ENCODE assay signal across 24 mouse cellular contexts in genomic region chr7:92240908-92241307, GRCm38 (mm10).
DNase-seq lines count a peak whose midpoint lies in the region; TF ChIP-seq lines count a peak whose summit lies in the region.
"Had no signal": no experiment of that assay in that cellular context is flagged by ENCODE, and none has a peak within 500 bp of the region (broad histone marks: within the 10 kb centered on the region; RNA-seq: fewer than 3 reads in every experiment).

No protein-coding gene starts in this region.

- H3K36me3 ChIP-seq in kidney, adult 2 months (ENCODE audit: control insufficient read depth, insufficient read depth, low read length) = no peaks in the 10 kb centered on the region
- H3K36me3 ChIP-seq in thymus, adult 2 months (ENCODE audit: control insufficient read depth, insufficient read depth, low read length) = no peaks in the 10 kb centered on the region
- H3K36me3 ChIP-seq: embryonic facial prominence, embryonic 10.5 days; embryonic facial prominence, embryonic 13.5 days; forebrain, embryonic 12.5 days; forebrain, embryonic 15.5 days; heart, embryonic 10.5 days; heart, embryonic 13.5 days had no signal

- WGBS in kidney, adult 2 months = 91% methylated on average over 2 of the region's 2 CpGs
- 88% methylated on average over 2 of the region's 2 CpGs for WGBS in thymus, adult 2 months

- no peak for TF ChIP-seq POLR2A in kidney, adult 2 months (IDR thresholded peaks at IDR 0.05; ENCODE audit: low read depth, low read length)
- no peak for TF ChIP-seq POLR2A in thymus, adult 2 months (IDR thresholded peaks at IDR 0.05; ENCODE audit: control insufficient read depth, extremely low read depth, insufficient read depth, low read length, poor library complexity)

- no peak overlapping the region for H3K27ac ChIP-seq in kidney, adult 2 months (ENCODE audit: insufficient read depth, low read depth, low read length)
- no peak overlapping the region for H3K27ac ChIP-seq in thymus, adult 2 months (ENCODE audit: control insufficient read depth, insufficient read depth, low read length)
- H3K27ac ChIP-seq: embryonic facial prominence, embryonic 10.5 days; embryonic facial prominence, embryonic 13.5 days; forebrain, embryonic 12.5 days; forebrain, embryonic 15.5 days; heart, adult 2 months; heart, embryonic 10.5 days; heart, embryonic 13.5 days; hindbrain, embryonic 14.5 days; hindbrain, postnatal 0 days had no signal

- TF ChIP-seq CTCF in kidney, adult 2 months (conservative IDR thresholded peaks at IDR 0.05; ENCODE audit: insufficient read depth, insufficient read length, low read depth, low read length) = no peak
- no peak for TF ChIP-seq CTCF in thymus, adult 2 months (IDR thresholded peaks at IDR 0.05; ENCODE audit: borderline replicate concordance, control insufficient read depth, extremely low read depth, insufficient read depth, low read length, poor library complexity)

- peak; percentile 52 for DNase-seq in cerebellum, adult 11 months
- peak; percentile 67 to 80 for DNase-seq in cerebellum, adult 18-20 months
- DNase-seq in cerebellum, adult 9-10 months = peak; percentile 90
- DNase-seq in cerebellum, postnatal 25 days = peak; percentile 58 to 70
- DNase-seq in kidney, adult 2 months = no peak
- no peak for DNase-seq in thymus, adult 2 months
- no peak for DNase-seq in layer of hippocampus, postnatal 36 days
- DNase-seq in urinary bladder, postnatal 25 days (ENCODE audit: low spot score) = no peak
- DNase-seq: adrenal gland, adult 2 months; adrenal gland, postnatal 14 days; embryo, embryonic 11 days; gastrocnemius, postnatal 36 days; heart, adult 2 months; heart, postnatal 14 days; heart, postnatal 4 days had no signal

- H3K27me3 ChIP-seq in kidney, adult 2 months (replicated peaks; ENCODE audit: control insufficient read depth, insufficient read depth, low read length) = no peaks in the 10 kb centered on the region
- H3K27me3 ChIP-seq in thymus, adult 2 months (ENCODE audit: control insufficient read depth, insufficient read depth, low read length) = no peaks in the 10 kb centered on the region
- H3K27me3 ChIP-seq: embryonic facial prominence, embryonic 13.5 days; forebrain, embryonic 12.5 days; forebrain, embryonic 15.5 days; heart, embryonic 13.5 days had no signal

- H3K4me1 ChIP-seq in kidney, adult 2 months (ENCODE audit: control insufficient read depth, insufficient read depth, low read length) = no peaks in the 10 kb centered on the region
- H3K4me1 ChIP-seq in thymus, adult 2 months (replicated peaks; ENCODE audit: control insufficient read depth, insufficient read depth, low read length) = no peaks in the 10 kb centered on the region
- H3K4me1 ChIP-seq: heart, embryonic 10.5 days; heart, embryonic 13.5 days had no signal

- no peak overlapping the region for H3K4me3 ChIP-seq in kidney, adult 2 months (ENCODE audit: insufficient read depth, low read depth, low read length)
- H3K4me3 ChIP-seq in thymus, adult 2 months (ENCODE audit: control insufficient read depth, insufficient read depth, low read length) = no peak overlapping the region
- H3K4me3 ChIP-seq: embryonic facial prominence, embryonic 10.5 days; embryonic facial prominence, embryonic 13.5 days; erythroblast, embryonic 14.5 days; forebrain, embryonic 12.5 days; forebrain, embryonic 15.5 days; heart, adult 2 months; heart, embryonic 10.5 days; heart, embryonic 13.5 days had no signal

Comparison
In these comparisons a context has a peak if more than half of its experiments do, and no peak if none do; other contexts are left out.
1. DNase-seq: peak in cerebellum, adult 11 months (single experiment), cerebellum, adult 18-20 months (2 of 2), cerebellum, adult 9-10 months (single experiment) and cerebellum, postnatal 25 days (2 of 2); none in kidney, adult 2 months (single experiment), thymus, adult 2 months (single experiment), layer of hippocampus, postnatal 36 days (0 of 2) and urinary bladder, postnatal 25 days (single experiment).